Mouse (Mus musculus) liver, embryonic 14.5 days (tissue): Measurements from ENCODE around the gene Elavl1. TPM values are rescaled to one million over a fixed set of nuclear protein-coding genes. Genes with fewer than 3 reads are reported as not detected.

ENCODE experiments used
- ATAC-seq: fragments of 200-750 bp; cut with Nextera tagmentation; 2 replicates; pipeline ENCODE4 v1.8.0; 2017; ENCODE audit warnings: moderate number of reproducible peaks, mild to moderate bottlenecking, moderate library complexity; ENCODE audit not compliant: insufficient read depth
- DNase-seq, 3 experiments: peaks; one replicate each; pipeline ENCODE4 v3.0.0-alpha.2; 2012 to 2013; ENCODE audit warnings: low read depth in 3 of 3, low spot score in 3 of 3
- H3K27ac ChIP-seq: fragments of 300-500 bp; sonication (generic); 2 replicates; pipeline ENCODE4 v1.5.1; 2014; ENCODE audit warnings: moderate library complexity, mild to moderate bottlenecking, control low read depth, inconsistent platforms
- H3K27me3 ChIP-seq: fragments of 300-500 bp; sonication (generic); 2 replicates; pipeline ENCODE4 v1.6.1; 2014; ENCODE audit warnings: mild to moderate bottlenecking, low read length, moderate library complexity; ENCODE audit not compliant: control insufficient read depth, insufficient read depth
- H3K36me3 ChIP-seq: fragments of 300-500 bp; sonication (generic); replicated peaks from 2 replicates; pipeline ENCODE4 v1.6.1; 2014; ENCODE audit warnings: low read depth; ENCODE audit not compliant: control insufficient read depth, insufficient read depth
- H3K4me1 ChIP-seq, 2 experiments: fragments of 200-500 bp in 1 of 2; fragments of 300-500 bp in 1 of 2; sonication (generic) in 1 of 2; replicated peaks; 2 replicates each; pipeline ENCODE4 v1.6.1; 2012 to 2014; ENCODE audit warnings: antibody characterized with exemption in 1 of 2, inconsistent platforms in 1 of 2, low read length in 1 of 2; ENCODE audit not compliant: control insufficient read depth in 2 of 2, insufficient read depth in 2 of 2
- H3K4me2 ChIP-seq: fragments of 300-500 bp; sonication (generic); 2 replicates; pipeline ENCODE4 v1.6.1; 2014; ENCODE audit warnings: low read depth, mild to moderate bottlenecking, control low read depth, moderate library complexity
- H3K4me3 ChIP-seq, 2 experiments: fragments of 200-500 bp in 1 of 2; fragments of 300-500 bp in 1 of 2; sonication (generic) in 1 of 2; 2 replicates each; pipeline ENCODE4 v1.5.1; 2012 to 2014; ENCODE audit warnings: low read depth in 2 of 2, low read length in 2 of 2, mild to moderate bottlenecking in 2 of 2, control low read depth in 1 of 2, inconsistent platforms in 1 of 2, moderate library complexity in 1 of 2; ENCODE audit not compliant: insufficient read depth in 1 of 2
- H3K9ac ChIP-seq: fragments of 300-500 bp; sonication (generic); replicated peaks from 2 replicates; pipeline ENCODE4 v1.6.1; 2014; ENCODE audit warnings: mild to moderate bottlenecking, control low read depth, moderate library complexity
- H3K9me3 ChIP-seq: fragments of 300-500 bp; sonication (generic); 2 replicates; pipeline ENCODE4 v1.6.1; 2016; ENCODE audit warnings: low read length, mixed read lengths; ENCODE audit not compliant: control insufficient read depth
- CTCF ChIP-seq: IDR thresholded peaks from 2 replicates; pipeline ENCODE4 v1.5.1; 2016; ENCODE audit warnings: antibody characterized with exemption, low read depth, control low read depth
- EP300 ChIP-seq: IDR thresholded peaks from 2 replicates; pipeline ENCODE4 v1.6.1; 2016; ENCODE audit warnings: antibody characterized with exemption, low read depth
- WGBS: fragments of 180-500 bp; shearing (Covaris S2); extraction: QIAGEN DNeasy Blood & Tissue Kit; methylation state at CpG from one replicate; pipeline ENCODE4 v1.1.7; 2014; ENCODE audit not compliant: insufficient replicate concordance; 5-methylcytosine and 5-hydroxymethylcytosine counted together
- polyA plus RNA-seq, 2 experiments: library from polyadenylated mRNA; depleted of rRNA in 1 of 2; stranded (reverse) in 1 of 2; unstranded in 1 of 2; fragments of >200 nt; fragmentation: Nextera tagmentation in 1 of 2; extraction: Ambion mirVana in 1 of 2; gene quantifications; 2 replicates each; pipeline versions ENCODE4 v1.2.1 to v1.2.3; 2012 to 2014

Gene Elavl1
- polyA plus RNA-seq, 2 experiments, result 32.5 to 94.5 TPM

GRCm38 (mm10) chr8:4275275-4276110, 49.7 kb downstream of the Elavl1 start, which contains the start of gene Timm44:
Timm44 (minus strand) TSS chr8:4275913.
- WGBS, result under 1% methylated on average over 39 of the region's 39 CpGs
- TF ChIP-seq EP300 (no peak), CTCF (no peak)
- Histone ChIP-seq H3K4me1 (peaks cover 9 to 15% of the 10 kb centered on the region in 2 experiments), H3K4me2 (peak within 1 kb of the TSS; percentile 86), H3K9me3 (no peaks in the 10 kb centered on the region), H3K4me3 (peak within 1 kb of the TSS; percentile 74 to 94), H3K9ac (peak within 1 kb of the TSS; percentile 83), H3K27me3 (no peaks in the 10 kb centered on the region), H3K36me3 (peaks cover 12% of the 10 kb centered on the region), H3K27ac (peak within 1 kb of the TSS; percentile 15)
- DNase-seq (peak; percentile 91 to 93 (median 92)), ATAC-seq (peak; percentile 96)

- no peak for ATAC-seq
- Histone ChIP-seq H3K4me2 (no peak overlapping the region), H3K4me1 (peaks cover 3 to 7% of the 10 kb centered on the region in 2 experiments), H3K36me3 (peaks cover 52% of the 10 kb centered on the region), H3K9ac (no peak overlapping the region), H3K9me3 (no peaks in the 10 kb centered on the region), H3K4me3 (no peak overlapping the region), H3K27me3 (no peaks in the 10 kb centered on the region), H3K27ac (no peak overlapping the region)
- TF ChIP-seq EP300, result no peak
- no peak for TF ChIP-seq CTCF
- DNase-seq, result no peak
- WGBS, result 86% methylated on average over 6 of the region's 6 CpGs
These were observed 55.6 kb downstream of the Elavl1 start for GRCm38 (mm10) chr8:4269609-4270008.

- 81% methylated on average over 15 of the region's 15 CpGs for WGBS
- peak; percentile 47; the same call in 1 of the 2 replicates for ATAC-seq
- Histone ChIP-seq H3K9me3 (no peaks in the 10 kb centered on the region), H3K27me3 (no peaks in the 10 kb centered on the region), H3K9ac (no peak overlapping the region), H3K36me3 (peaks cover 49% of the 10 kb centered on the region), H3K4me1 (no peaks in the 10 kb centered on the region), H3K27ac (no peak overlapping the region), H3K4me2 (no peak overlapping the region), H3K4me3 (no peak overlapping the region)
- TF ChIP-seq CTCF (peak; percentile 68), EP300 (no peak)
- DNase-seq, result no peak
These were observed 57.6 kb downstream of the Elavl1 start for GRCm38 (mm10) chr8:4267627-4268026.

GRCm38 (mm10) chr8:4265160-4265914, 59.9 kb downstream of the Elavl1 start:
- 80% methylated on average over 15 of the region's 15 CpGs for WGBS
- H3K36me3 ChIP-seq, result peaks cover 50% of the 10 kb centered on the region
- no peaks in the 10 kb centered on the region for H3K9me3 ChIP-seq
- H3K4me1 ChIP-seq, result no peaks in the 10 kb centered on the region
- no peak overlapping the region for H3K4me3 ChIP-seq
- H3K27me3 ChIP-seq, result no peaks in the 10 kb centered on the region
- DNase-seq, result no peak
- TF ChIP-seq EP300, result no peak
- no peak for TF ChIP-seq CTCF
- no peak overlapping the region for H3K9ac ChIP-seq
- H3K27ac ChIP-seq, result no peak overlapping the region
- no peak overlapping the region for H3K4me2 ChIP-seq
- ATAC-seq, result no peak
